8 mouse cellular contexts compared by ENCODE assay signal in genomic region chr5:122731321-122731720, GRCm38 (mm10). TPM values are rescaled to one million over a fixed set of nuclear protein-coding genes. Genes with fewer than 3 reads are reported as not detected.
DNase-seq lines count a peak whose midpoint lies in the region; ATAC-seq and TF ChIP-seq lines count a peak whose summit lies in the region.

No protein-coding gene starts in this region.

- intact Hi-C loops in gastrocnemius, postnatal 36 days (cut with DNase I), result loop anchor here (5.0 kb wide), 1 partner anchor 319 kb away; no protein-coding TSS in a partner anchor

- no peak for TF ChIP-seq POLR2A in liver, adult 2 months (IDR thresholded peaks at IDR 0.05; ENCODE audit: extremely low read depth, insufficient read depth, low read length)

- H3K4me1 ChIP-seq in hindbrain, embryonic 13.5 days (replicated peaks), result peaks cover 6% of the 10 kb centered on the region; the same call in 1 of the 2 replicates
- H3K4me1 ChIP-seq in hindbrain, embryonic 12.5 days, result peaks cover 12% of the 10 kb centered on the region; the same call in 1 of the 2 replicates
- H3K4me1 ChIP-seq in kidney, embryonic 15.5 days, result peaks cover 37% of the 10 kb centered on the region
- no peaks in the 10 kb centered on the region for H3K4me1 ChIP-seq in liver, adult 2 months (ENCODE audit: control insufficient read depth, insufficient read depth, low read length)
- H3K4me1 ChIP-seq in neural tube, embryonic 15.5 days, result peaks cover 12% of the 10 kb centered on the region

- peaks cover 22% of the 10 kb centered on the region for H3K36me3 ChIP-seq in hindbrain, embryonic 13.5 days
- 0 out of 2 replicates have a peak, but pooled peaks cover 2% of the 10 kb centered on the region for H3K36me3 ChIP-seq in hindbrain, embryonic 12.5 days
- 0 out of 2 replicates have a peak, but pooled peaks cover 9% of the 10 kb centered on the region for H3K36me3 ChIP-seq in kidney, embryonic 15.5 days
- H3K36me3 ChIP-seq in liver, adult 2 months (ENCODE audit: control insufficient read depth, insufficient read depth, low read length), result peaks cover 8% of the 10 kb centered on the region; the same call in 1 of the 2 replicates
- peaks cover 16% of the 10 kb centered on the region for H3K36me3 ChIP-seq in neural tube, embryonic 15.5 days

- H3K27me3 ChIP-seq in hindbrain, embryonic 13.5 days, result no peaks in the 10 kb centered on the region
- H3K27me3 ChIP-seq in hindbrain, embryonic 12.5 days, result no peaks in the 10 kb centered on the region
- no peaks in the 10 kb centered on the region for H3K27me3 ChIP-seq in kidney, embryonic 15.5 days
- no peaks in the 10 kb centered on the region for H3K27me3 ChIP-seq in liver, adult 2 months (ENCODE audit: control insufficient read depth, insufficient read depth, low read length)
- H3K27me3 ChIP-seq in neural tube, embryonic 15.5 days (replicated peaks), result no peaks in the 10 kb centered on the region

- H3K27ac ChIP-seq in hindbrain, embryonic 13.5 days, result peak overlapping the region; percentile 60; the same call in 1 of the 2 replicates
- no peak overlapping the region for H3K27ac ChIP-seq in hindbrain, embryonic 12.5 days
- peak overlapping the region; percentile 73 for H3K27ac ChIP-seq in kidney, embryonic 15.5 days
- no peak overlapping the region for H3K27ac ChIP-seq in liver, adult 2 months (replicated peaks; ENCODE audit: insufficient read depth, low read depth, low read length)
- peak overlapping the region; percentile 39; the same call in 1 of the 2 replicates for H3K27ac ChIP-seq in neural tube, embryonic 15.5 days (replicated peaks)

- H3K79me2 ChIP-seq in liver, adult 2 months (ENCODE audit: control insufficient read depth, insufficient read depth, low read length), result no peaks in the 10 kb centered on the region

- H3K4me2 ChIP-seq in hindbrain, embryonic 13.5 days, result no peak overlapping the region
- H3K4me2 ChIP-seq in hindbrain, embryonic 12.5 days (replicated peaks), result no peak overlapping the region
- H3K4me2 ChIP-seq in kidney, embryonic 15.5 days, result 0 out of 2 replicates have a peak overlapping the region, but pooled peaks have one; percentile 27
- H3K4me2 ChIP-seq in neural tube, embryonic 15.5 days, result no peak overlapping the region

- TF ChIP-seq CTCF in liver, adult 2 months (IDR thresholded peaks at IDR 0.05; ENCODE audit: low read depth, low read length), result peak; percentile 93

- no peak for ATAC-seq in hindbrain, embryonic 13.5 days (ENCODE audit: low FRiP score)
- no peak for ATAC-seq in hindbrain, embryonic 12.5 days (ENCODE audit: low FRiP score)
- ATAC-seq in kidney, embryonic 15.5 days (replicated peaks; ENCODE audit: low FRiP score), result no peak
- no peak for ATAC-seq in neural tube, embryonic 15.5 days (ENCODE audit: low FRiP score)

- H3K4me3 ChIP-seq in hindbrain, embryonic 13.5 days, result no peak overlapping the region
- no peak overlapping the region for H3K4me3 ChIP-seq in hindbrain, embryonic 12.5 days
- H3K4me3 ChIP-seq in kidney, embryonic 15.5 days (replicated peaks), result no peak overlapping the region
- H3K4me3 ChIP-seq in liver, adult 2 months (ENCODE audit: insufficient read depth, low read depth, low read length), result no peak overlapping the region
- no peak overlapping the region for H3K4me3 ChIP-seq in neural tube, embryonic 15.5 days (replicated peaks)

- no peak overlapping the region for H3K9ac ChIP-seq in hindbrain, embryonic 13.5 days
- no peak overlapping the region for H3K9ac ChIP-seq in hindbrain, embryonic 12.5 days
- H3K9ac ChIP-seq in kidney, embryonic 15.5 days, result no peak overlapping the region
- no peak overlapping the region for H3K9ac ChIP-seq in liver, adult 2 months (ENCODE audit: low read depth, low read length)
- no peak overlapping the region for H3K9ac ChIP-seq in neural tube, embryonic 15.5 days (replicated peaks)

- WGBS in hindbrain, embryonic 13.5 days, result 65% methylated on average over 8 of the region's 8 CpGs
- 67% methylated on average over 8 of the region's 8 CpGs for WGBS in hindbrain, embryonic 12.5 days
- 76% methylated on average over 8 of the region's 8 CpGs for WGBS in kidney, embryonic 15.5 days
- WGBS in liver, adult 2 months, result 60% methylated on average over 8 of the region's 8 CpGs
- 68% methylated on average over 8 of the region's 8 CpGs for WGBS in neural tube, embryonic 15.5 days

- DNase-seq in cerebellum, adult 9-10 months, result peak; percentile 60
- DNase-seq in gastrocnemius, postnatal 36 days, result peak; percentile 52 to 62
- DNase-seq in liver, adult 2 months (ENCODE audit: extremely low read depth, low read depth, low spot score), result peak; percentile 33
- peak; percentile 59 to 86 for DNase-seq in thymus, postnatal 10 days (ENCODE audit: low spot score in 2 of 2)

- H3K9me3 ChIP-seq in hindbrain, embryonic 13.5 days, result no peaks in the 10 kb centered on the region
- H3K9me3 ChIP-seq in hindbrain, embryonic 12.5 days (replicated peaks), result no peaks in the 10 kb centered on the region
- no peaks in the 10 kb centered on the region for H3K9me3 ChIP-seq in kidney, embryonic 15.5 days (replicated peaks)
- no peaks in the 10 kb centered on the region for H3K9me3 ChIP-seq in neural tube, embryonic 15.5 days (replicated peaks)

RNA-seq across cellular contexts. Expression of gene P2rx4, which starts 24.0 kb away (rescaled TPM):
- polyA plus RNA-seq in hindbrain, embryonic 13.5 days (2015; fragmentation: Nextera tagmentation; extraction: Ambion mirVana), result 16.7 and 17.3 TPM in 2 replicates
- polyA plus RNA-seq in hindbrain, embryonic 12.5 days (2016; fragmentation: Nextera tagmentation; extraction: Ambion mirVana), result 15.2 and 15.4 TPM in 2 replicates
- 1 to 10 TPM; 2.8 to 4.4 TPM for total RNA-seq in gastrocnemius, postnatal 36 days (2021)
- 20.4 and 25.6 TPM in 2 replicates for polyA plus RNA-seq in kidney, embryonic 15.5 days (2015; fragmentation: Nextera tagmentation; extraction: Ambion mirVana)
- total RNA-seq in liver, adult 2 months (2014; rRNA removed), result 43.2 and 59.9 TPM in 2 replicates
- 50.1 and 59.5 TPM in 2 replicates for polyA plus RNA-seq in liver, adult 2 months (2012; rRNA removed)
- 14.7 and 18.6 TPM in 2 replicates for polyA plus RNA-seq in neural tube, embryonic 15.5 days (2015; fragmentation: Nextera tagmentation; extraction: Ambion mirVana)

RNA-seq across cellular contexts. Expression of gene Camkk2, which starts 47.9 kb away (rescaled TPM):
- polyA plus RNA-seq in hindbrain, embryonic 13.5 days (2015; fragmentation: Nextera tagmentation; extraction: Ambion mirVana), result 59.1 and 60.3 TPM in 2 replicates
- 48.7 and 50.4 TPM in 2 replicates for polyA plus RNA-seq in hindbrain, embryonic 12.5 days (2016; fragmentation: Nextera tagmentation; extraction: Ambion mirVana)
- 1 to 10 TPM; 5.1 to 5.2 TPM for total RNA-seq in gastrocnemius, postnatal 36 days (2021)
- polyA plus RNA-seq in kidney, embryonic 15.5 days (2015; fragmentation: Nextera tagmentation; extraction: Ambion mirVana), result 35.5 and 39.5 TPM in 2 replicates
- 6.3 and 8.3 TPM in 2 replicates for total RNA-seq in liver, adult 2 months (2014; rRNA removed)
- polyA plus RNA-seq in liver, adult 2 months (2012; rRNA removed), result 16.4 and 17.7 TPM in 2 replicates
- polyA plus RNA-seq in neural tube, embryonic 15.5 days (2015; fragmentation: Nextera tagmentation; extraction: Ambion mirVana), result 56.7 and 69.9 TPM in 2 replicates

Comparison
In these comparisons a context has a peak if more than half of its experiments do, and no peak if none do; other contexts are left out.
1. H3K27ac ChIP-seq: peak in hindbrain, embryonic 13.5 days (single experiment), kidney, embryonic 15.5 days (single experiment) and neural tube, embryonic 15.5 days (single experiment); none in hindbrain, embryonic 12.5 days (single experiment) and liver, adult 2 months (single experiment).
2. Peak in every context shown above with its lines, with median percentiles within 50 percentile points of each other: DNase-seq.